Mouse (Mus musculus): Measurements from ENCODE around the gene Tff2. TPM values are rescaled to one million over a fixed set of nuclear protein-coding genes. Genes with fewer than 3 reads are reported as not detected.

Gene Tff2
- polyA plus RNA-seq, 1 experiment from 2014 or later: not detected

- ATAC-seq (no peak), DNase-seq (ENCODE audit: low read depth, low spot score) (no peak)
- in situ Hi-C loops (cut with MboI; ENCODE audit: low pct_unique_long_range_greater_than_20kb): no loop called here
- H3K27me3 ChIP-seq: no peaks in the 10 kb centered on the region
- POLR2A ChIA-PET: no interaction called here
- no peak for TF ChIP-seq CTCF (IDR thresholded peaks at IDR 0.05)
- CTCF ChIA-PET: interaction anchor here (1.5 kb wide), 1 partner anchor 21 kb away, joined by 3 read pairs; no protein-coding TSS in a partner anchor
Measured at GRCm38 (mm10) chr17:31165127-31165526, 21.0 kb upstream of the Tff2 start, which contains the start of gene Tff1. TSS of gene Tff1 (minus strand) at chr17:31165277.

- TF ChIP-seq CTCF (IDR thresholded peaks at IDR 0.05): no peak
Measured at GRCm38 (mm10) chr17:31163821-31164220, 19.7 kb upstream of the Tff2 start.

GRCm38 (mm10) chr17:31162607-31163006 is 18.5 kb upstream of the Tff2 start:
- ChIA-PET CTCF (no interaction called here), POLR2A (no interaction called here)
- DNase-seq (ENCODE audit: low read depth, low spot score): no peak
- no peak for ATAC-seq
- in situ Hi-C loops (cut with MboI; ENCODE audit: low pct_unique_long_range_greater_than_20kb): no loop called here
- no peak for TF ChIP-seq CTCF (IDR thresholded peaks at IDR 0.05)
- H3K27me3 ChIP-seq: no peaks in the 10 kb centered on the region

More at GRCm38 (mm10) chr17:31163821-31164220, 19.7 kb upstream of the Tff2 start:
- DNase-seq (ENCODE audit: low read depth, low spot score): no peak
- in situ Hi-C loops (cut with MboI; ENCODE audit: low pct_unique_long_range_greater_than_20kb): no loop called here
- CTCF ChIA-PET: no interaction called here
- ATAC-seq: no peak
- no peaks in the 10 kb centered on the region for H3K27me3 ChIP-seq
- POLR2A ChIA-PET: no interaction called here

GRCm38 (mm10) chr17:31160291-31160690 is 16.2 kb upstream of the Tff2 start:
- in situ Hi-C loops (cut with MboI; ENCODE audit: low pct_unique_long_range_greater_than_20kb): no loop called here
- POLR2A ChIA-PET: no interaction called here
- no peak for ATAC-seq
- CTCF ChIA-PET: no interaction called here
- no peak for TF ChIP-seq CTCF (IDR thresholded peaks at IDR 0.05)
- no peak for DNase-seq (ENCODE audit: low read depth, low spot score)
- no peaks in the 10 kb centered on the region for H3K27me3 ChIP-seq

GRCm38 (mm10) chr17:31157921-31158320 is 13.8 kb upstream of the Tff2 start:
- ATAC-seq: no peak
- H3K27me3 ChIP-seq: no peaks in the 10 kb centered on the region
- no peak for TF ChIP-seq CTCF (IDR thresholded peaks at IDR 0.05)
- in situ Hi-C loops (cut with MboI; ENCODE audit: low pct_unique_long_range_greater_than_20kb): no loop called here
- ChIA-PET CTCF (no interaction called here), POLR2A (interaction anchor here (0.5 kb wide), 1 partner anchor 14 kb away, joined by 3 read pairs; no protein-coding TSS in a partner anchor)
- DNase-seq (ENCODE audit: low read depth, low spot score): no peak

- in situ Hi-C loops (cut with MboI; ENCODE audit: low pct_unique_long_range_greater_than_20kb): no loop called here
- TF ChIP-seq CTCF (IDR thresholded peaks at IDR 0.05): no peak
- ATAC-seq (no peak), DNase-seq (ENCODE audit: low read depth, low spot score) (no peak)
- POLR2A ChIA-PET: no interaction called here
- no peaks in the 10 kb centered on the region for H3K27me3 ChIP-seq
- CTCF ChIA-PET: interaction anchor here (1.4 kb wide), 1 partner anchor 14 kb away, joined by 3 read pairs; no protein-coding TSS in a partner anchor
Measured at GRCm38 (mm10) chr17:31153785-31154184, 9.7 kb upstream of the Tff2 start.

- DNase-seq (ENCODE audit: low read depth, low spot score) (no peak), ATAC-seq (no peak)
- no peaks in the 10 kb centered on the region for H3K27me3 ChIP-seq
- CTCF ChIA-PET: interaction anchor here (1.3 to 1.4 kb wide), 2 partner anchors 11 to 15 kb away, joined by 3 read pairs; no protein-coding TSS in a partner anchor
- in situ Hi-C loops (cut with MboI; ENCODE audit: low pct_unique_long_range_greater_than_20kb): no loop called here
- POLR2A ChIA-PET: no interaction called here
- TF ChIP-seq CTCF (IDR thresholded peaks at IDR 0.05): no peak
Measured at GRCm38 (mm10) chr17:31152966-31153499, 9.0 kb upstream of the Tff2 start.

- ATAC-seq: no peak
- no peaks in the 10 kb centered on the region for H3K27me3 ChIP-seq
- no peak for TF ChIP-seq CTCF (IDR thresholded peaks at IDR 0.05)
- CTCF ChIA-PET: interaction anchor here (1.3 to 1.4 kb wide), 2 partner anchors 10 to 15 kb away, joined by 3 read pairs; no protein-coding TSS in a partner anchor
- DNase-seq (ENCODE audit: low read depth, low spot score): no peak
- in situ Hi-C loops (cut with MboI; ENCODE audit: low pct_unique_long_range_greater_than_20kb): no loop called here
- POLR2A ChIA-PET: no interaction called here
Measured at GRCm38 (mm10) chr17:31152512-31152911, 8.4 kb upstream of the Tff2 start.

GRCm38 (mm10) chr17:31145998-31146397 is 1.9 kb upstream of the Tff2 start:
- no peak for DNase-seq (ENCODE audit: low read depth, low spot score)
- in situ Hi-C loops (cut with MboI; ENCODE audit: low pct_unique_long_range_greater_than_20kb): no loop called here
- TF ChIP-seq CTCF (IDR thresholded peaks at IDR 0.05): no peak
- H3K27me3 ChIP-seq: no peaks in the 10 kb centered on the region
- no peak for ATAC-seq
- CTCF ChIA-PET: no interaction called here
- POLR2A ChIA-PET: no interaction called here

GRCm38 (mm10) chr17:31142116-31142515 is 2.0 kb downstream of the Tff2 start:
- no peak for TF ChIP-seq CTCF (IDR thresholded peaks at IDR 0.05)
- ChIA-PET CTCF (interaction anchor here (1.3 kb wide), 1 partner anchor 10 kb away, joined by 3 read pairs; no protein-coding TSS in a partner anchor), POLR2A (no interaction called here)
- ATAC-seq (no peak), DNase-seq (ENCODE audit: low read depth, low spot score) (no peak)
- H3K27me3 ChIP-seq: no peaks in the 10 kb centered on the region
- in situ Hi-C loops (cut with MboI; ENCODE audit: low pct_unique_long_range_greater_than_20kb): no loop called here

- no peak for DNase-seq (ENCODE audit: low read depth, low spot score)
- CTCF ChIA-PET: no interaction called here
- peaks cover 2% of the 10 kb centered on the region for H3K27me3 ChIP-seq
- in situ Hi-C loops (cut with MboI; ENCODE audit: low pct_unique_long_range_greater_than_20kb): loop anchor here (10.0 kb wide), 1 partner anchor 346 kb away; no protein-coding TSS in a partner anchor
- no peak for ATAC-seq
- POLR2A ChIA-PET: no interaction called here
- peak; percentile 79 for TF ChIP-seq CTCF (IDR thresholded peaks at IDR 0.05)
Measured at GRCm38 (mm10) chr17:31138398-31138797, 5.7 kb downstream of the Tff2 start.

GRCm38 (mm10) chr17:31136821-31137220 is 7.3 kb downstream of the Tff2 start:
- ChIA-PET POLR2A (no interaction called here), CTCF (no interaction called here)
- in situ Hi-C loops (cut with MboI; ENCODE audit: low pct_unique_long_range_greater_than_20kb): loop anchor here (10.0 kb wide), 1 partner anchor 348 kb away; no protein-coding TSS in a partner anchor
- TF ChIP-seq CTCF (IDR thresholded peaks at IDR 0.05): no peak
- peaks cover 2% of the 10 kb centered on the region for H3K27me3 ChIP-seq
- no peak for ATAC-seq
- no peak for DNase-seq (ENCODE audit: low read depth, low spot score)
